Mouse (Mus musculus) CH12.LX (cell line): ENCODE data around the gene Agap1. TPM values are rescaled to one million over a fixed set of nuclear protein-coding genes. Genes with fewer than 3 reads are reported as not detected.

Experiments
- DNase-seq: peaks from one replicate; pipeline ENCODE4 v3.0.0-alpha.2; 2013; ENCODE audit errors: extremely low read depth
- H3K27ac ChIP-seq: 2 replicates; pipeline ENCODE4 v1.5.1; 2012; ENCODE audit warnings: low read depth, mild to moderate bottlenecking, control low read depth, moderate library complexity; ENCODE audit not compliant: insufficient read depth
- H3K27me3 ChIP-seq: replicated peaks from 2 replicates; pipeline ENCODE3; 2012; ENCODE audit warnings: inconsistent platforms
- H3K36me3 ChIP-seq, 2 experiments: replicated peaks in 1 of 2; 2 replicates each; pipeline versions ENCODE3 to v1.6.1; 2012; ENCODE audit warnings: inconsistent platforms in 1 of 2, low read length in 1 of 2, mild to moderate bottlenecking in 1 of 2, mixed read lengths in 1 of 2, moderate library complexity in 1 of 2; ENCODE audit not compliant: control insufficient read depth in 1 of 2, insufficient read depth in 1 of 2
- H3K4me1 ChIP-seq, 2 experiments: 2 replicates each; pipeline ENCODE4 v1.6.1; 2012; ENCODE audit warnings: inconsistent platforms in 1 of 2, moderate library complexity in 1 of 2; ENCODE audit not compliant: insufficient read depth in 2 of 2, control insufficient read depth in 1 of 2
- H3K4me2 ChIP-seq: 2 replicates; pipeline ENCODE4 v1.6.1; 2012; ENCODE audit warnings: low read depth, mild to moderate bottlenecking, control low read depth; ENCODE audit not compliant: poor library complexity, insufficient read depth, severe bottlenecking
- H3K4me3 ChIP-seq, 3 experiments: fragments of 150-350 bp in 1 of 3; sonication (generic) in 1 of 3; replicated peaks in 1 of 3; 2 replicates each; pipeline versions ENCODE3 to v1.5.1; 2011 to 2012; ENCODE audit warnings: low read depth in 2 of 3, low read length in 2 of 3, mild to moderate bottlenecking in 2 of 3, moderate library complexity in 2 of 3, control low read depth in 1 of 3, improper control_type of control experiment in 1 of 3, inconsistent platforms in 1 of 3, mixed read lengths in 1 of 3; ENCODE audit not compliant: poor library complexity in 1 of 3
- H3K79me2 ChIP-seq: replicated peaks from 2 replicates; pipeline ENCODE4 v1.6.1; 2012; ENCODE audit warnings: mild to moderate bottlenecking, moderate library complexity; ENCODE audit not compliant: control insufficient read depth, poor library complexity, insufficient read depth, severe bottlenecking; ENCODE audit errors: extremely low read depth
- H3K9ac ChIP-seq: 2 replicates; pipeline ENCODE4 v1.6.1; 2012; ENCODE audit warnings: low read depth, mild to moderate bottlenecking, control low read depth, moderate library complexity; ENCODE audit not compliant: insufficient read depth
- H3K9me3 ChIP-seq: replicated peaks from 2 replicates; pipeline ENCODE3; 2012; ENCODE audit warnings: low read length, inconsistent platforms, mixed read lengths
- CHD1 ChIP-seq: IDR thresholded peaks from 2 replicates; pipeline ENCODE4 v1.6.1; 2012; ENCODE audit warnings: low read depth, low read length, improper control_type of control experiment, inconsistent platforms
- CTCF ChIP-seq, 2 experiments: IDR thresholded peaks in 1 of 2; conservative IDR thresholded peaks in 1 of 2; 2 replicates each; pipeline ENCODE4 v1.5.1; 2011 to 2012; ENCODE audit warnings: low read depth in 2 of 2, low read length in 2 of 2, improper control_type of control experiment in 1 of 2, inconsistent platforms in 1 of 2, mild to moderate bottlenecking in 1 of 2, moderate library complexity in 1 of 2
- EP300 ChIP-seq: IDR thresholded peaks from 2 replicates; pipeline ENCODE4 v1.6.1; 2011; ENCODE audit warnings: low read length, improper control_type of control experiment
- ETS1 ChIP-seq: conservative IDR thresholded peaks from 2 replicates; pipeline ENCODE4 v1.6.1; 2012; ENCODE audit warnings: low read depth, mild to moderate bottlenecking, inconsistent platforms, low read length, improper control_type of control experiment, moderate library complexity
- JUND ChIP-seq: conservative IDR thresholded peaks from 2 replicates; pipeline ENCODE4 v1.6.1; 2011; ENCODE audit warnings: low read depth, low read length, improper control_type of control experiment
- MAFK ChIP-seq: IDR thresholded peaks from 2 replicates; pipeline ENCODE4 v1.6.1; 2011; ENCODE audit warnings: low read length, improper control_type of control experiment; ENCODE audit not compliant: insufficient replicate concordance
- NELFE ChIP-seq: IDR thresholded peaks from 2 replicates; pipeline ENCODE4 v1.6.1; 2011; ENCODE audit warnings: low read depth, low read length, improper control_type of control experiment
- NRF1 ChIP-seq: IDR thresholded peaks from 2 replicates; pipeline ENCODE4 v1.6.1; 2014; ENCODE audit warnings: low read depth, mild to moderate bottlenecking, inconsistent platforms, low read length, improper control_type of control experiment, moderate library complexity
- POLR2A ChIP-seq: IDR thresholded peaks from 2 replicates; pipeline ENCODE4 v1.6.1; 2011; ENCODE audit warnings: low read depth, mild to moderate bottlenecking, improper control_type of control experiment, low read length
- POLR2AphosphoS2 ChIP-seq: IDR thresholded peaks from 2 replicates; pipeline ENCODE4 v1.6.1; 2011; ENCODE audit warnings: low read depth, low read length, improper control_type of control experiment
- SIN3A ChIP-seq: IDR thresholded peaks from 2 replicates; pipeline ENCODE4 v1.6.1; 2012; ENCODE audit warnings: low read length, improper control_type of control experiment, inconsistent platforms
- TBP ChIP-seq: conservative IDR thresholded peaks from 2 replicates; pipeline ENCODE4 v1.6.1; 2011; ENCODE audit warnings: low read depth, low read length, improper control_type of control experiment
- UBTF ChIP-seq: IDR thresholded peaks from 2 replicates; pipeline ENCODE4 v1.6.1; 2012; ENCODE audit warnings: low read depth, mild to moderate bottlenecking, inconsistent platforms, low read length, improper control_type of control experiment, moderate library complexity
- USF1 ChIP-seq: IDR thresholded peaks from 2 replicates; pipeline ENCODE4 v1.6.1; 2014; ENCODE audit warnings: low read depth, mild to moderate bottlenecking, inconsistent platforms, low read length, improper control_type of control experiment
- ZMIZ1 ChIP-seq: IDR thresholded peaks from 2 replicates; pipeline ENCODE4 v1.6.1; 2012; ENCODE audit warnings: low read depth, mild to moderate bottlenecking, inconsistent platforms, low read length, improper control_type of control experiment
- dilution Hi-C: fragments of 300-500 bp; cut with MboI; formaldehyde crosslinking; loops from 2 replicates; pipeline ENCODE4 v1.14.3; 2020; ENCODE audit warnings: low sequenced_read_pairs; ENCODE audit not compliant: extremely low pct_unique_long_range_greater_than_20kb, extremely low pct_ligation_motif_present
- in situ Hi-C: fragments of 300-500 bp; cut with MboI; formaldehyde crosslinking; loops from 3 replicates; pipeline ENCODE4 v1.14.3; 2019; ENCODE audit warnings: low sequenced_read_pairs, low pct_ligation_motif_present, low pct_unique_long_range_greater_than_20kb, mixed read lengths
- polyA plus RNA-seq: library from polyadenylated mRNA; unstranded; fragments of >175 nt; gene quantifications from 2 replicates; pipeline ENCODE4 v1.2.1, GENCODE M21; 2012; ENCODE audit warnings: low read depth; ENCODE audit not compliant: insufficient read length
- total RNA-seq, 2 experiments: library from RNA; depleted of rRNA; stranded (reverse); fragments of 300-350 nt in 1 of 2; fragments of >200 nt in 1 of 2; gene quantifications; 2 replicates each; pipeline ENCODE4 v1.2.3; 2012 to 2014

Agap1 gene
- total and polyA plus RNA-seq, 3 experiments = not detected

GRCm38 (mm10) chr1:89566578-89567488, 112.2 kb downstream of the Agap1 start:
- in situ Hi-C loops (no loop called here), dilution Hi-C loops (no loop called here)
- no peak for TF ChIP-seq JUND
- TF ChIP-seq POLR2AphosphoS2 = no peak
- no peak for TF ChIP-seq CTCF (conservative IDR thresholded peaks at IDR 0.05 in 1 of 2, IDR thresholded peaks at IDR 0.05 in 1 of 2; ENCODE audit: low read depth in 2 of 2, low read length in 2 of 2)
- TF ChIP-seq NRF1 = no peak
- TF ChIP-seq ETS1 = no peak

GRCm38 (mm10) chr1:89568546-89569405, 114.2 kb downstream of the Agap1 start:
- dilution Hi-C loops = no loop called here
- no peaks in the 10 kb centered on the region for H3K79me2 ChIP-seq
- no peaks in the 10 kb centered on the region for H3K36me3 ChIP-seq
- DNase-seq = no peak
- no peaks in the 10 kb centered on the region for H3K27me3 ChIP-seq
- H3K9ac ChIP-seq = no peak overlapping the region
- no peak overlapping the region for H3K4me2 ChIP-seq
- no peak overlapping the region for H3K27ac ChIP-seq
- no peaks in the 10 kb centered on the region for H3K4me1 ChIP-seq
- TF ChIP-seq POLR2A = no peak
- TF ChIP-seq MAFK = no peak
- no peak for TF ChIP-seq SIN3A
- no peak for TF ChIP-seq UBTF
- TF ChIP-seq NELFE = no peak
- TF ChIP-seq ZMIZ1 = no peak
- TF ChIP-seq CHD1 = no peak
- TF ChIP-seq USF1 = no peak
- no peak for TF ChIP-seq POLR2AphosphoS2
- TF ChIP-seq ETS1 = no peak
- TF ChIP-seq TBP = no peak
- TF ChIP-seq EP300 = no peak
- peaks cover 96% of the 10 kb centered on the region for H3K9me3 ChIP-seq
- H3K4me3 ChIP-seq = no peak overlapping the region
- in situ Hi-C loops = no loop called here

More at GRCm38 (mm10) chr1:89566578-89567488, 112.2 kb downstream of the Agap1 start:
- Histone ChIP-seq H3K4me1 (no peaks in the 10 kb centered on the region), H3K9me3 (peaks cover 95% of the 10 kb centered on the region), H3K79me2 (no peaks in the 10 kb centered on the region), H3K4me2 (no peak overlapping the region), H3K27me3 (no peaks in the 10 kb centered on the region), H3K27ac (no peak overlapping the region), H3K9ac (no peak overlapping the region), H3K4me3 (no peak overlapping the region), H3K36me3 (no peaks in the 10 kb centered on the region)
- no peak for DNase-seq
